ENCODE assay signal across 8 mouse cellular contexts in genomic region chr7:30050882-30051548, GRCm38 (mm10). TPM values are rescaled to one million over a fixed set of nuclear protein-coding genes. Genes with fewer than 3 reads are reported as not detected.
DNase-seq lines count a peak whose midpoint lies in the region; ATAC-seq and TF ChIP-seq lines count a peak whose summit lies in the region.

Zfp14 (minus strand) TSS chr7:30051380.

- no peak for TF ChIP-seq RAD21 in CH12.LX (IDR thresholded peaks at IDR 0.05; ENCODE audit: low read depth, low read length)

- DNase-seq in CH12.LX (ENCODE audit: extremely low read depth), result peak; percentile 89
- DNase-seq in c-Kit-positive CD71-positive TER-119-negative erythroid progenitor cells, embryonic 14.5 days (ENCODE audit: low read depth), result peak; percentile 76
- DNase-seq in heart, postnatal 10 days, result peak; percentile 92 to 94
- DNase-seq in large intestine, adult 2 months (ENCODE audit: low read depth, low spot score), result peak; percentile 94
- DNase-seq in liver, postnatal 0 days, result peak; percentile 90
- DNase-seq in testis, postnatal 10 days (ENCODE audit: low spot score), result peak; percentile 91

- in situ Hi-C loops in CH12.LX (cut with MboI; ENCODE audit: low pct_ligation_motif_present, low pct_unique_long_range_greater_than_20kb, low sequenced_read_pairs), result no loop called here

- no peaks in the 10 kb centered on the region for H3K9me3 ChIP-seq in CH12.LX (replicated peaks; ENCODE audit: low read length)
- no peaks in the 10 kb centered on the region for H3K9me3 ChIP-seq in forebrain, embryonic 12.5 days
- no peaks in the 10 kb centered on the region for H3K9me3 ChIP-seq in liver, postnatal 0 days (ENCODE audit: low read length)
- no peaks in the 10 kb centered on the region for H3K9me3 ChIP-seq in neural tube, embryonic 14.5 days (ENCODE audit: control insufficient read depth, low read length)

- H3K27ac ChIP-seq in CH12.LX (ENCODE audit: insufficient read depth, low read depth), result peak within 1 kb of the TSS; percentile 34; the same call in 1 of the 2 replicates
- peak within 1 kb of the TSS; percentile 87 for H3K27ac ChIP-seq in forebrain, embryonic 12.5 days
- H3K27ac ChIP-seq in liver, postnatal 0 days (ENCODE audit: low read depth), result no peak within 1 kb of the TSS
- peak within 1 kb of the TSS; percentile 92 for H3K27ac ChIP-seq in neural tube, embryonic 14.5 days (ENCODE audit: low read depth, low read length)

- intact Hi-C loops in heart, postnatal 10 days (cut with DNase I), result no loop called here

- peak within 1 kb of the TSS; percentile 42 for H3K9ac ChIP-seq in CH12.LX (ENCODE audit: insufficient read depth, low read depth)
- H3K9ac ChIP-seq in forebrain, embryonic 12.5 days, result peak within 1 kb of the TSS; percentile 79
- H3K9ac ChIP-seq in liver, postnatal 0 days (replicated peaks), result peak within 1 kb of the TSS; percentile 60
- H3K9ac ChIP-seq in neural tube, embryonic 14.5 days (replicated peaks; ENCODE audit: low read depth, low read length), result peak within 1 kb of the TSS; percentile 64

- TF ChIP-seq CTCF in CH12.LX (conservative IDR thresholded peaks at IDR 0.05 in 1 of 2, IDR thresholded peaks at IDR 0.05 in 1 of 2; ENCODE audit: low read depth in 2 of 2, low read length in 2 of 2), result no peak
- no peak for TF ChIP-seq CTCF in liver, postnatal 0 days (IDR thresholded peaks at IDR 0.05; ENCODE audit: low read depth)

- no peaks in the 10 kb centered on the region for H3K79me2 ChIP-seq in CH12.LX (replicated peaks; ENCODE audit: control insufficient read depth, extremely low read depth, insufficient read depth, poor library complexity, severe bottlenecking)

- H3K27me3 ChIP-seq in CH12.LX (replicated peaks), result no peaks in the 10 kb centered on the region
- H3K27me3 ChIP-seq in forebrain, embryonic 12.5 days, result no peaks in the 10 kb centered on the region
- no peaks in the 10 kb centered on the region for H3K27me3 ChIP-seq in liver, postnatal 0 days (ENCODE audit: insufficient read depth, low read length)
- H3K27me3 ChIP-seq in neural tube, embryonic 14.5 days (ENCODE audit: control insufficient read depth, insufficient read depth, low read length), result no peaks in the 10 kb centered on the region

- ATAC-seq in forebrain, embryonic 12.5 days (ENCODE audit: low FRiP score), result peak; percentile 98
- ATAC-seq in liver, postnatal 0 days, result peak; percentile 100
- ATAC-seq in neural tube, embryonic 14.5 days (ENCODE audit: low read depth), result peak; percentile 99

- H3K4me3 ChIP-seq in CH12.LX (replicated peaks in 1 of 3; ENCODE audit: low read depth in 2 of 3, low read length in 2 of 3, poor library complexity in 1 of 3), result peak within 1 kb of the TSS; percentile 71 to 85 (median 82)
- peak within 1 kb of the TSS; percentile 78 for H3K4me3 ChIP-seq in forebrain, embryonic 12.5 days (replicated peaks)
- peak within 1 kb of the TSS; percentile 73 for H3K4me3 ChIP-seq in liver, postnatal 0 days (ENCODE audit: low read depth, low read length)
- peak within 1 kb of the TSS; percentile 71 for H3K4me3 ChIP-seq in neural tube, embryonic 14.5 days (ENCODE audit: low read depth, low read length)

- TF ChIP-seq EP300 in CH12.LX (IDR thresholded peaks at IDR 0.05; ENCODE audit: low read length), result no peak
- no peak for TF ChIP-seq EP300 in liver, postnatal 0 days (IDR thresholded peaks at IDR 0.05; ENCODE audit: low read depth)

- WGBS in forebrain, embryonic 12.5 days, result 1% methylated on average over 40 of the region's 40 CpGs
- 1% methylated on average over 40 of the region's 40 CpGs for WGBS in large intestine, adult 2 months
- WGBS in liver, postnatal 0 days (ENCODE audit: insufficient replicate concordance), result under 1% methylated on average over 40 of the region's 40 CpGs
- WGBS in neural tube, embryonic 14.5 days, result under 1% methylated on average over 40 of the region's 40 CpGs

- peak; percentile 81 for TF ChIP-seq POLR2A in CH12.LX (IDR thresholded peaks at IDR 0.05; ENCODE audit: low read depth, low read length)

- H3K4me2 ChIP-seq in CH12.LX (ENCODE audit: insufficient read depth, low read depth, poor library complexity, severe bottlenecking), result peak within 1 kb of the TSS; percentile 81
- H3K4me2 ChIP-seq in forebrain, embryonic 12.5 days, result peak within 1 kb of the TSS; percentile 81
- H3K4me2 ChIP-seq in liver, postnatal 0 days (ENCODE audit: low read depth, low read length), result peak within 1 kb of the TSS; percentile 98
- peak within 1 kb of the TSS; percentile 76 for H3K4me2 ChIP-seq in neural tube, embryonic 14.5 days (ENCODE audit: low read depth, low read length)

- peaks cover 3 to 19% of the 10 kb centered on the region in 2 experiments for H3K4me1 ChIP-seq in CH12.LX (ENCODE audit: control insufficient read depth in 1 of 2, insufficient read depth in 2 of 2)
- peaks cover 11% of the 10 kb centered on the region for H3K4me1 ChIP-seq in forebrain, embryonic 12.5 days
- H3K4me1 ChIP-seq in liver, postnatal 0 days (ENCODE audit: insufficient read depth), result peaks cover 7% of the 10 kb centered on the region
- H3K4me1 ChIP-seq in neural tube, embryonic 14.5 days (ENCODE audit: control insufficient read depth, insufficient read depth, low read length), result peaks cover 4% of the 10 kb centered on the region

- H3K36me3 ChIP-seq in CH12.LX (replicated peaks in 1 of 2; ENCODE audit: control insufficient read depth in 1 of 2, insufficient read depth in 1 of 2, low read length in 1 of 2), result peaks cover 1 to 15% of the 10 kb centered on the region in 2 experiments
- H3K36me3 ChIP-seq in forebrain, embryonic 12.5 days (replicated peaks), result peaks cover 11% of the 10 kb centered on the region
- no peaks in the 10 kb centered on the region for H3K36me3 ChIP-seq in liver, postnatal 0 days (replicated peaks; ENCODE audit: insufficient read depth, low read length)
- peaks cover 4% of the 10 kb centered on the region; the same call in 1 of the 2 replicates for H3K36me3 ChIP-seq in neural tube, embryonic 14.5 days (ENCODE audit: control insufficient read depth, insufficient read depth, low read length)

- dilution Hi-C loops in CH12.LX (cut with MboI; ENCODE audit: extremely low pct_ligation_motif_present, extremely low pct_unique_long_range_greater_than_20kb, low sequenced_read_pairs), result no loop called here

TF ChIP-seq in CH12.LX, 34 proteins besides CTCF, POLR2A, EP300 and RAD21 (continues in another document):
- TF ChIP-seq POLR2AphosphoS2 (IDR thresholded peaks at IDR 0.05; ENCODE audit: low read depth, low read length), result no peak
- TF ChIP-seq USF2 (conservative IDR thresholded peaks at IDR 0.05; ENCODE audit: low read depth, low read length), result no peak
- TF ChIP-seq RCOR1 (conservative IDR thresholded peaks at IDR 0.05; ENCODE audit: low read depth, low read length), result no peak
- no peak for TF ChIP-seq JUN (IDR thresholded peaks at IDR 0.05; ENCODE audit: insufficient read depth, low read depth, low read length)
- TF ChIP-seq TCF12 (IDR thresholded peaks at IDR 0.05; ENCODE audit: low read depth, low read length), result 0 out of 2 replicates have a peak, but pooled peaks have one; percentile 35
- peak; percentile 89; the same call in 1 of the 2 replicates for TF ChIP-seq KAT2A (IDR thresholded peaks at IDR 0.05; ENCODE audit: insufficient replicate concordance, low read length)
- TF ChIP-seq TBP (conservative IDR thresholded peaks at IDR 0.05; ENCODE audit: low read depth, low read length), result peak; percentile 69; the same call in 1 of the 2 replicates
- TF ChIP-seq ZKSCAN1 (IDR thresholded peaks at IDR 0.05; ENCODE audit: borderline replicate concordance, low read depth, low read length), result no peak
- no peak for TF ChIP-seq UBTF (IDR thresholded peaks at IDR 0.05; ENCODE audit: low read depth, low read length)
- TF ChIP-seq CHD1 (IDR thresholded peaks at IDR 0.05; ENCODE audit: low read depth, low read length), result no peak
- no peak for TF ChIP-seq MAFK (IDR thresholded peaks at IDR 0.05; ENCODE audit: insufficient replicate concordance, low read length)
- no peak for TF ChIP-seq ZC3H11A (IDR thresholded peaks at IDR 0.05; ENCODE audit: low read depth, low read length)
- peak; percentile 98 for TF ChIP-seq HCFC1 (IDR thresholded peaks at IDR 0.05; ENCODE audit: low read depth, low read length)
- TF ChIP-seq NRF1 (IDR thresholded peaks at IDR 0.05; ENCODE audit: low read depth, low read length), result peak; percentile 87
- TF ChIP-seq JUND (conservative IDR thresholded peaks at IDR 0.05; ENCODE audit: low read depth, low read length), result no peak
- no peak for TF ChIP-seq SMC3 (IDR thresholded peaks at IDR 0.05; ENCODE audit: low read depth, low read length)
- TF ChIP-seq MEF2A (IDR thresholded peaks at IDR 0.05; ENCODE audit: borderline replicate concordance, low read depth, low read length), result no peak
- no peak for TF ChIP-seq ZNF384 (IDR thresholded peaks at IDR 0.05; ENCODE audit: low read depth, low read length)
- no peak for TF ChIP-seq MAZ (IDR thresholded peaks at IDR 0.05; ENCODE audit: low read depth, low read length)
- TF ChIP-seq E2F4 (IDR thresholded peaks at IDR 0.05; ENCODE audit: insufficient replicate concordance, low read depth, low read length), result no peak
- TF ChIP-seq ETS1 (conservative IDR thresholded peaks at IDR 0.05; ENCODE audit: low read depth, low read length), result no peak
- TF ChIP-seq MXI1 (IDR thresholded peaks at IDR 0.05; ENCODE audit: low read depth, low read length), result no peak
- TF ChIP-seq IRF4 (IDR thresholded peaks at IDR 0.05; ENCODE audit: low read depth, low read length), result no peak
- peak; percentile 84 for TF ChIP-seq ELF1 (IDR thresholded peaks at IDR 0.05; ENCODE audit: low read depth, low read length)
- TF ChIP-seq ZMIZ1 (IDR thresholded peaks at IDR 0.05; ENCODE audit: low read depth, low read length), result no peak
- no peak for TF ChIP-seq MAX (IDR thresholded peaks at IDR 0.05; ENCODE audit: low read length)
- no peak for TF ChIP-seq USF1 (IDR thresholded peaks at IDR 0.05; ENCODE audit: low read depth, low read length)
- peak; percentile 9; the same call in 1 of the 2 replicates for TF ChIP-seq GABPA (IDR thresholded peaks at IDR 0.05; ENCODE audit: insufficient replicate concordance, low read depth, low read length)
- TF ChIP-seq PAX5 (IDR thresholded peaks at IDR 0.05; ENCODE audit: low read length), result no peak
- TF ChIP-seq BHLHE40 (IDR thresholded peaks at IDR 0.05; ENCODE audit: low read depth, low read length), result no peak

RNA-seq across cellular contexts. Expression of gene Zfp14, which starts in this region (rescaled TPM):
- total RNA-seq in CH12.LX (2012; rRNA removed) (0.34 TPM in 2 replicates), CH12.LX (2014; rRNA removed) (0.34 and 0.96 TPM in 2 replicates)
- polyA plus RNA-seq in CH12.LX (2012; ENCODE audit: insufficient read length, low read depth), result 0.31 and 0.54 TPM in 2 replicates
- 6.0 and 6.1 TPM in 2 replicates for polyA plus RNA-seq in forebrain, embryonic 12.5 days (2016; fragmentation: Nextera tagmentation; extraction: Ambion mirVana)
- total RNA-seq in heart, postnatal 10 days (2021), result 1 to 10 TPM; 1.6 to 2.6 TPM
- polyA plus RNA-seq in large intestine, adult 2 months (2012; rRNA removed), result 1.1 and 2.5 TPM in 2 replicates
- 0.31 and 0.36 TPM in 2 replicates for polyA plus RNA-seq in liver, postnatal 0 days (2015; fragmentation: Nextera tagmentation; extraction: Ambion mirVana)
- polyA plus RNA-seq in neural tube, embryonic 14.5 days (2014; fragmentation: Nextera tagmentation; extraction: Ambion mirVana), result 13.4 and 13.7 TPM in 2 replicates

Comparison
In these comparisons a context has a peak if more than half of its experiments do, and no peak if none do; other contexts are left out.
1. Peak in DNase-seq, H3K4me3 ChIP-seq, H3K27ac ChIP-seq, H3K9ac ChIP-seq and H3K4me2 ChIP-seq in CH12.LX; RNA of the gene not detected or under 1 TPM.
2. Peak in DNase-seq, ATAC-seq, H3K4me3 ChIP-seq, H3K9ac ChIP-seq and H3K4me2 ChIP-seq in liver, postnatal 0 days; RNA of the gene not detected or under 1 TPM.